In genomic region chr5:151154030-151154429, GRCm38 (mm10) we compare ENCODE assay signal across 23 mouse cellular contexts.
DNase-seq lines count a peak whose midpoint lies in the region; ATAC-seq and TF ChIP-seq lines count a peak whose summit lies in the region.
"Had no signal": no experiment of that assay in that cellular context is flagged by ENCODE, and none has a peak within 500 bp of the region (broad histone marks: within the 10 kb centered on the region; RNA-seq: fewer than 3 reads in every experiment).

No protein-coding gene starts in this region.

- H3K27me3 ChIP-seq in liver, adult 2 months (ENCODE audit: control insufficient read depth, insufficient read depth, low read length): no peaks in the 10 kb centered on the region
- H3K27me3 ChIP-seq in liver, embryonic 12.5 days (replicated peaks): no peaks in the 10 kb centered on the region
- no peaks in the 10 kb centered on the region for H3K27me3 ChIP-seq in midbrain, embryonic 14.5 days (ENCODE audit: control insufficient read depth, insufficient read depth, low read length)
- H3K27me3 ChIP-seq in midbrain, embryonic 15.5 days (replicated peaks): no peaks in the 10 kb centered on the region
- no peaks in the 10 kb centered on the region for H3K27me3 ChIP-seq in embryonic facial prominence, embryonic 11.5 days (ENCODE audit: control insufficient read depth, insufficient read depth, low read length)
- H3K27me3 ChIP-seq in myocyte (ENCODE audit: control insufficient read depth, insufficient read depth, insufficient read length): no peaks in the 10 kb centered on the region
- H3K27me3 ChIP-seq: embryonic facial prominence, embryonic 12.5 days; embryonic facial prominence, embryonic 15.5 days; forebrain, embryonic 12.5 days; forebrain, embryonic 15.5 days; heart, embryonic 12.5 days; heart, embryonic 15.5 days; hindbrain, embryonic 13.5 days had no signal

- no peak overlapping the region for H3K4me3 ChIP-seq in liver, adult 2 months (ENCODE audit: insufficient read depth, low read depth, low read length)
- no peak overlapping the region for H3K4me3 ChIP-seq in liver, embryonic 12.5 days
- H3K4me3 ChIP-seq in midbrain, embryonic 14.5 days (replicated peaks; ENCODE audit: low read depth, low read length): no peak overlapping the region
- H3K4me3 ChIP-seq in midbrain, embryonic 15.5 days: no peak overlapping the region
- no peak overlapping the region for H3K4me3 ChIP-seq in embryonic facial prominence, embryonic 11.5 days (ENCODE audit: low read depth, low read length)
- H3K4me3 ChIP-seq in myocyte: no peak overlapping the region
- H3K4me3 ChIP-seq: embryonic facial prominence, embryonic 12.5 days; embryonic facial prominence, embryonic 15.5 days; erythroblast, embryonic 14.5 days; forebrain, embryonic 12.5 days; forebrain, embryonic 15.5 days; heart, embryonic 12.5 days; heart, embryonic 15.5 days; hindbrain, embryonic 10.5 days; hindbrain, embryonic 13.5 days had no signal

- H3K79me2 ChIP-seq in liver, adult 2 months (ENCODE audit: control insufficient read depth, insufficient read depth, low read length): peaks cover 59% of the 10 kb centered on the region
- H3K79me2 ChIP-seq in myocyte (ENCODE audit: control insufficient read depth, insufficient read depth): peaks cover 80% of the 10 kb centered on the region

- peak overlapping the region; percentile 68 for H3K27ac ChIP-seq in liver, adult 2 months (replicated peaks; ENCODE audit: insufficient read depth, low read depth, low read length)
- H3K27ac ChIP-seq in liver, embryonic 12.5 days: no peak overlapping the region
- no peak overlapping the region for H3K27ac ChIP-seq in midbrain, embryonic 14.5 days (replicated peaks; ENCODE audit: low read depth, low read length)
- no peak overlapping the region for H3K27ac ChIP-seq in midbrain, embryonic 15.5 days
- H3K27ac ChIP-seq in embryonic facial prominence, embryonic 11.5 days (replicated peaks; ENCODE audit: low read depth, low read length): no peak overlapping the region
- H3K27ac ChIP-seq: embryonic facial prominence, embryonic 12.5 days; embryonic facial prominence, embryonic 15.5 days; forebrain, embryonic 12.5 days; forebrain, embryonic 15.5 days; hindbrain, embryonic 13.5 days had no signal

- 20% methylated on average over 4 of the region's 4 CpGs for WGBS in liver, adult 2 months
- WGBS in liver, embryonic 12.5 days (ENCODE audit: insufficient replicate concordance): 67% methylated on average over 4 of the region's 4 CpGs
- 79% methylated on average over 4 of the region's 4 CpGs for WGBS in midbrain, embryonic 14.5 days
- WGBS in midbrain, embryonic 15.5 days: 77% methylated on average over 4 of the region's 4 CpGs
- WGBS in embryonic facial prominence, embryonic 11.5 days: 63% methylated on average over 4 of the region's 4 CpGs

- H3ac ChIP-seq in myocyte (ENCODE audit: control insufficient read depth, insufficient read length): no peak overlapping the region

- peak; percentile 81 for DNase-seq in liver, adult 2 months (ENCODE audit: extremely low read depth, low read depth, low spot score)
- peak; percentile 34 for DNase-seq in midbrain, embryonic 14.5 days
- DNase-seq in embryonic facial prominence, embryonic 11.5 days (ENCODE audit: low spot score): peak; percentile 43
- no peak for DNase-seq in embryo, embryonic 9.5 days (ENCODE audit: extremely low spot score)
- DNase-seq: adrenal gland, adult 2 months; cerebellum, adult 11 months; cerebellum, adult 2 months; cerebellum, adult 9-11 months; cerebellum, postnatal 25 days had no signal

- no peak overlapping the region for H3K9ac ChIP-seq in liver, adult 2 months (ENCODE audit: low read depth, low read length)
- no peak overlapping the region for H3K9ac ChIP-seq in liver, embryonic 12.5 days
- no peak overlapping the region for H3K9ac ChIP-seq in midbrain, embryonic 14.5 days (replicated peaks; ENCODE audit: low read length)
- no peak overlapping the region for H3K9ac ChIP-seq in midbrain, embryonic 15.5 days
- H3K9ac ChIP-seq in embryonic facial prominence, embryonic 11.5 days (replicated peaks; ENCODE audit: low read length): no peak overlapping the region
- H3K9ac ChIP-seq: embryonic facial prominence, embryonic 12.5 days; embryonic facial prominence, embryonic 15.5 days; forebrain, embryonic 12.5 days; forebrain, embryonic 15.5 days; heart, embryonic 12.5 days; heart, embryonic 15.5 days; hindbrain, embryonic 13.5 days had no signal

- no peaks in the 10 kb centered on the region for H3K36me3 ChIP-seq in liver, adult 2 months (ENCODE audit: control insufficient read depth, insufficient read depth, low read length)
- H3K36me3 ChIP-seq in liver, embryonic 12.5 days: no peaks in the 10 kb centered on the region
- no peaks in the 10 kb centered on the region for H3K36me3 ChIP-seq in midbrain, embryonic 14.5 days (ENCODE audit: control insufficient read depth, insufficient read depth, low read length)
- H3K36me3 ChIP-seq in midbrain, embryonic 15.5 days (replicated peaks): no peaks in the 10 kb centered on the region
- H3K36me3 ChIP-seq in embryonic facial prominence, embryonic 11.5 days (replicated peaks; ENCODE audit: control insufficient read depth, insufficient read depth, low read depth, low read length): no peaks in the 10 kb centered on the region
- no peaks in the 10 kb centered on the region for H3K36me3 ChIP-seq in myocyte (ENCODE audit: control insufficient read depth, insufficient read depth)
- H3K36me3 ChIP-seq: embryonic facial prominence, embryonic 12.5 days; embryonic facial prominence, embryonic 15.5 days; forebrain, embryonic 12.5 days; forebrain, embryonic 15.5 days; heart, embryonic 12.5 days; heart, embryonic 15.5 days; hindbrain, embryonic 10.5 days; hindbrain, embryonic 13.5 days had no signal

- H3K9me3 ChIP-seq in liver, embryonic 12.5 days (replicated peaks): no peaks in the 10 kb centered on the region
- no peaks in the 10 kb centered on the region for H3K9me3 ChIP-seq in midbrain, embryonic 14.5 days (ENCODE audit: control insufficient read depth, low read length)
- no peaks in the 10 kb centered on the region for H3K9me3 ChIP-seq in midbrain, embryonic 15.5 days
- no peaks in the 10 kb centered on the region for H3K9me3 ChIP-seq in embryonic facial prominence, embryonic 11.5 days (replicated peaks; ENCODE audit: control insufficient read depth, low read length)
- H3K9me3 ChIP-seq: embryonic facial prominence, embryonic 12.5 days; embryonic facial prominence, embryonic 15.5 days; forebrain, embryonic 12.5 days; forebrain, embryonic 15.5 days; heart, embryonic 12.5 days; heart, embryonic 15.5 days; hindbrain, embryonic 10.5 days; hindbrain, embryonic 13.5 days had no signal

- H3K4me2 ChIP-seq in liver, embryonic 12.5 days: no peak overlapping the region
- H3K4me2 ChIP-seq in midbrain, embryonic 14.5 days (ENCODE audit: low read length): no peak overlapping the region
- H3K4me2 ChIP-seq in midbrain, embryonic 15.5 days: no peak overlapping the region
- H3K4me2 ChIP-seq in embryonic facial prominence, embryonic 11.5 days (ENCODE audit: low read depth, low read length): no peak overlapping the region
- peak overlapping the region; percentile 44 for H3K4me2 ChIP-seq in myocyte (ENCODE audit: low read depth)
- H3K4me2 ChIP-seq: embryonic facial prominence, embryonic 12.5 days; embryonic facial prominence, embryonic 15.5 days; forebrain, embryonic 12.5 days; forebrain, embryonic 15.5 days; heart, embryonic 12.5 days; heart, embryonic 15.5 days; hindbrain, embryonic 13.5 days had no signal

- TF ChIP-seq POLR2A in liver, adult 2 months (IDR thresholded peaks at IDR 0.05; ENCODE audit: extremely low read depth, insufficient read depth, low read length): no peak
- no peak for TF ChIP-seq POLR2A in myocyte (IDR thresholded peaks at IDR 0.05; ENCODE audit: insufficient read length, low read depth)

- H3K4me1 ChIP-seq in liver, adult 2 months (ENCODE audit: control insufficient read depth, insufficient read depth, low read length): peaks cover 22% of the 10 kb centered on the region
- peaks cover 11% of the 10 kb centered on the region for H3K4me1 ChIP-seq in liver, embryonic 12.5 days
- H3K4me1 ChIP-seq in midbrain, embryonic 14.5 days (ENCODE audit: control insufficient read depth, insufficient read depth, low read length): no peaks in the 10 kb centered on the region; the same call in 1 of the 2 replicates
- no peaks in the 10 kb centered on the region for H3K4me1 ChIP-seq in midbrain, embryonic 15.5 days
- H3K4me1 ChIP-seq in embryonic facial prominence, embryonic 11.5 days (ENCODE audit: control insufficient read depth, insufficient read depth, low read length): peaks cover 2% of the 10 kb centered on the region; the same call in 1 of the 2 replicates
- H3K4me1 ChIP-seq: forebrain, embryonic 15.5 days had no signal

- no peak for TF ChIP-seq CTCF in liver, adult 2 months (IDR thresholded peaks at IDR 0.05; ENCODE audit: low read depth, low read length)

- ATAC-seq in liver, embryonic 12.5 days: no peak
- no peak for ATAC-seq in midbrain, embryonic 14.5 days (ENCODE audit: low FRiP score, low TSS enrichment)
- ATAC-seq in midbrain, embryonic 15.5 days (replicated peaks): no peak
- no peak for ATAC-seq in embryonic facial prominence, embryonic 11.5 days (replicated peaks; ENCODE audit: insufficient number of reproducible peaks, low FRiP score, low TSS enrichment, low read depth)
- ATAC-seq: CD4-positive, CD25-positive, alpha-beta regulatory T cell, adult 4 months; forebrain, embryonic 15.5 days; hindbrain, embryonic 16.5 days had no signal

TF ChIP-seq in myocyte, 11 proteins besides CTCF, POLR2A, EP300 and RAD21:
- no peak for TF ChIP-seq MAX (IDR thresholded peaks at IDR 0.05; ENCODE audit: low read depth)
- no peak for TF ChIP-seq E2F4 (IDR thresholded peaks at IDR 0.05; ENCODE audit: insufficient read depth)
- no peak for TF ChIP-seq TCF12 (IDR thresholded peaks at IDR 0.05; ENCODE audit: insufficient read depth, poor library complexity, severe bottlenecking)
- TF ChIP-seq TCF3 (IDR thresholded peaks at IDR 0.05; ENCODE audit: insufficient read length, low read depth): no peak
- TF ChIP-seq USF1 (IDR thresholded peaks at IDR 0.05; ENCODE audit: low read depth): no peak
- no peak for TF ChIP-seq MYOD1 (IDR thresholded peaks at IDR 0.05; ENCODE audit: control insufficient read depth in 1 of 3, insufficient read length in 2 of 3, low read depth in 2 of 3)
- no peak for TF ChIP-seq REST (IDR thresholded peaks at IDR 0.05; ENCODE audit: insufficient read depth, insufficient read length)
- no peak for TF ChIP-seq CEBPB (IDR thresholded peaks at IDR 0.05; ENCODE audit: insufficient read depth, poor library complexity, severe bottlenecking)
- no peak for TF ChIP-seq POLR2AphosphoS2 (IDR thresholded peaks at IDR 0.05; ENCODE audit: insufficient read length, low read depth)
- no peak for TF ChIP-seq SRF (IDR thresholded peaks at IDR 0.05; ENCODE audit: control insufficient read depth, insufficient read length, low read depth)
- TF ChIP-seq MYOG (IDR thresholded peaks at IDR 0.05; ENCODE audit: control insufficient read depth in 1 of 3, insufficient read depth in 1 of 3, insufficient read length in 2 of 3, low read depth in 2 of 3): no peak
TF ChIP-seq in myocyte: peak in this region for 0.
